Mouse (Mus musculus) kidney, postnatal 4 days (tissue): Measurements from ENCODE around the gene Psrc1.

ENCODE experiments used
- DNase-seq, 2 experiments: peaks; one replicate each; pipeline ENCODE4 v3.0.0; 2021; ENCODE audit warnings: mixed read lengths in 2 of 2

Gene Psrc1

DNA sequence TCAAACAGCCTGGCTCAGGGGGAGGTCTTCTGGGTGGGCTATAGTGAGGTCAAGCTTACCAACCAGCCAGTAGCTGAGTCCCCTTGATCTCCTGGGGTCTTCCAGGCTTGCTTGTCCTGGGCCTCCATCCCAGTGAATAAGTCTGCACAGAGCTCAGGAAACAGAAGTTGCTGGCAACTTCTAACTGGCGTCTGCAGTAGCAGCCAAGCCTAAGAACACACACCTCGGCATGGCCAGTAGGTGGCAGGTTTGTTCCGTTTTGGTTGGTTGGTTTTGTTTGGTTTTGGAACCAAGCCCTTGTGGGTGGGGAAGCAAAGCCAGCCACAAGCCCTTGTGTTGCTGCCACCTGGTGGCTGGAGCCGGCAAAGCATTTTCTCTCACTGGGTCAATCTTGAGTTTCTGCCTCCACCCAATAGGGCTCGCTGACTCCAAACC is 5.5 kb downstream of the Psrc1 start:
- peak; percentile 98 to 99 for DNase-seq

DNA sequence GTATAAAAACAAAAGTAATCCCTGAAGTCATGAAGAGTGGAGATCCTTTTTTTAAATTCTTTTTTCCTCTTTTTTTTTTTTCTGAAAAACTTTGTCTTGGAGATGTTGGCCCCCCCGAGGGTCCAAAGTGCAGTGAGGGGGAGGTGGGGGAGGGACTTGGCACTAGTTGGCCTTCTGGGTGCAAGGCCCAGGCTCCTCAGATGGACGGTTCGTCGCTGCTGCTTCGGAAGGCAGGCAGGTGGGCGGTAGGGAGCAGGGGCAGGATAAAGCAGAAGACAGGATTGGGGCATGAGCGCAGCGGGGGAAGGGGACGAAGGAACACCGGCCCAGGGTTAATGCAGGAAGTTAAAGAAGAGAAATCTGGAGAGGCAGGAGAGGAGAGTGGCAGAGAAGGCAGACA is 8.7 kb downstream of the Psrc1 start:
- DNase-seq, result peak; percentile 76 to 86

- DNase-seq, result no peak
Observed at GRCm38 (mm10) chr3:108392793-108393192, 9.2 kb downstream of the Psrc1 start.

DNA sequence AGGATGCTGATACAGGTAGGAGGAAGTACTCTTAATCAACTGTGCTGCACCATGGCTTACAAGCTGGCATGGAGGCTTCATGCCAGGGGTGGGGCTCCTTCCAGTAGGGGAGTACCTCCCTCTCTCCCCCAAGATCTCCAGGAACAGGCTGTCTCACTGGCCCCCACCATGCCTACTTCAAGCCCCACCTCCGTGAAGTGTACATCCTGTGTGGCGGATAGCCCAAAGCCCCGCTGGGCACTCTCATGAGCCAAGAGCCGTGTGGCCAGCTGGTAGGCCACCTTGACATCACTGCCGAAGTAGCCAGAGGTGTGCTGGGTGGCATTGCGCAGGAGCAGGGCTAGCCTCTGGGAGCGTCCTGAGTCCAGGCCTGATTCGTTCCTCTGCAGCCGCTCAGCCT is 14.6 kb downstream of the Psrc1 start:
- no peak for DNase-seq

DNA sequence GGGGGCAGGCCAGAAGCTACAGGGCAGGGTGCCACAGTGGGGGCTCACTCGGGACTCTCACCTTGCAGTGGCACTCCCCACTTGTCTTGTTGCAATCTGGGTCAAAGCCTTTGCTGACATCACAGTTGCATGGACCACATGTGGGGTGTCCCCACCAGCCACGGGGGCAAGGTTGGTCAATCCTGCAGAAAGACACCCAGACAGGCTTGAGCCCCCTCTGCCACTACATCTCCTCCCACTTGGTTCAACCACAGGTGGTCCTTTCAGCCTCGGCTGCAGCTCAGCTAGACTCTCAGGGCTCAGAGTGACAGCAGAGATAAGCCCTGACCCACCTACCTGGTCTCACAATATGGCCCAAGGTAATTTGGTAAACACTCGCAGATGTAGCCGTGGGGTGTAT is 16.8 kb downstream of the Psrc1 start:
- DNase-seq, result no peak

DNA sequence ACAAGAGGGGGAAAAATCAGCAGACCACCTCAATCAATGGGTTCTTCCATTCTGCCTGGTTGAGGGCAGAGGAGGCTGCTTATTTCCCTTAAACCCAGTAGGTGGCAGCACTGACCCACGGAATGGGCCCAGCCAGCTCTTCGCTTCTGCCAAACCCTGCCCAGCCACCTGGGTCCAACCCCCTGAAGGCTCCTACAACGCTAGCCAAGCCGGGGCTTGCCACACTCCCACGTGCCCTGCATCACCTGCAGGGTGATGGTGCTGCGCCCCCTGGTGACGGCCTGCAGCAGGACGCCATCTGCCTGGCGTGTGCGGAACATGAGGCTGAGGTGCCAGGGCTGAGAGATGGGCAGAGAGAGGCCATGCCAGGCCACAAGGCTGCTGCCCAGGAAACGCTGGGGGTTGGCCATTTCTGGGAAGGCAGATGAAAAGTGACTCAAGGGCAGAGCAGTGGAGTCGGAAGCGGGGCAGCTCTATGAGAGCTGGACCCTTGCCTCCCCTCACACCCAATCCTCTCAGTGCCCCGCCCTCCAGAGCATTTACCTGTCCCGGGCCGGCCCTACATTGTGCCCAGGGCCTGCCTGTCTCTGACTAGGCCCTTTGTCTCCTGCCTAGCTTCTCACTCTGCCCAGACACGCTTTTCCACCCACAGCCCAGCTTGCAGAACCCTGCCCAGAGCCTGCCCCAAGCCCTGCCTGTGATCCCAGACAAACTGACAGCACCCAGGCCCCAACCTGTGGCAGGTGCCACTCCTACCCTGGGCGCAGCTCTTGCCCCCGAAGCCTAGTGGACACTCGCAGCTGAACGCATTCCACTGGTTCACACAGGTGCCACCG is 18.3 kb downstream of the Psrc1 start:
- DNase-seq, result peak; percentile 93 to 95

- DNase-seq, result no peak
Observed at GRCm38 (mm10) chr3:108402528-108402920, 18.9 kb downstream of the Psrc1 start.

DNA sequence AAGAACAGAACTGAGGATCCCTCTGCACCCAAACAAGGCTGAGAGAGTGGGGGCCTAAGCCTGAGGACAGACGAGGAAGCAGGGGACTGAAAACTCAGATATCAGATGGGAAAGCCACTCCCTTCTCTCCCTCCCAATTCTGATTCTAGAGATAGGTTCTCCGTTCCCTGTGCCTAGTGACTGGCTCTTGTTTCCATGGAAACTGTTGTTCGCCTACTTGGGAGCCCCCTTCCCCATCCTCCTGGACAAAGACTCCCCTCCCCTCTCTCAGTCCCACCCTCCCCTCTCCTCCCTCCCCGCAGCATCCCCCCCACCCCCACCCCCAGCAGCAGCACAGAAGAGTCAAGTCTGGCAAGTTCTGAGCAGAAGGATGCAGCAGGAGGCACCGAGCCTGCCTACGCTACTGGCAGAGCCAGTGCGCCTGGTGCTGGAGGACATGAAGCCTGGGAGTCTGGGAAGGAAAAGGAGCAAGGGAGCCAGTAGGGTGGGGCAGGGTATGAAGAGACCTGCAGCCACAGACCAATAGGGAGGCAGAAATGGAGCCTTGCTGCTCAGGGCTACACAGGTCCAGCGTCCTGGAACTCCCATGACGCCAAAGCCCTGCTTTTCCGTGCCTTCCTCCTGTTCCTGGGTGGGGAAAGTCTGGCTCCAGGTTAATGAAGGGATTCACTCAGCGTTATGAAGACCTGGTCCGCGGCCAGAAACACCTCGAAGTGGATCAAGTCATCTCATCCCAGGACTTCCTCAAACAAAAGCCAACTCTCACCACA is 22.1 kb downstream of the Psrc1 start:
- no peak for DNase-seq

DNA sequence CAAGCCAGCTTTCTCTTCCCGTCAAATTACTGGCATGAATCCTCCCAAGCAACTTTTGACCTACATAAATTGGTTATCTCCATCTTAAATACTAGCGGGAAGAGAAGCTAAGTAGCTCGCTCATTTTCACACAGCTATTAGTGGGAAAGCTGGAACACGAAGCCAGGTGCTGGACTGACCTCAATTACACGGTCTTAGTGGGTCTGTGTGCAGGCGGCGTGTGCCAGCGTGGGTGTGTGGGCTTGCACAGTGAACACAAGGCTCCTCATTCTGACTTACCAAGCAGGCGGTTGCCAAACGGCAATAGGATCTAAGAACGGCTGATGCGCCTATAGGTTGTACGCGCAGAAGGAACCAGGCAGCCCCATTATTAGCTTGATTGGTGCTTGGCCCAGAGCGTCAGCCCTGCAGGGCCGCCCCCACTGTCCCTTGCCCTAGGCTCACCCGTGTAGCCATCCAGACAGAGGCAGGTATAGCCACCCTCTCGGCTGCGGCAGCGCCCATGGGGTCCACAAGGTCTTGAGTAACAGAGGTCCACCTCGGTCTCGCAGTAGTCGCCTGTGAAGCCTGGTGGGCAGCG is 22.8 kb downstream of the Psrc1 start:
- no peak for DNase-seq

DNA sequence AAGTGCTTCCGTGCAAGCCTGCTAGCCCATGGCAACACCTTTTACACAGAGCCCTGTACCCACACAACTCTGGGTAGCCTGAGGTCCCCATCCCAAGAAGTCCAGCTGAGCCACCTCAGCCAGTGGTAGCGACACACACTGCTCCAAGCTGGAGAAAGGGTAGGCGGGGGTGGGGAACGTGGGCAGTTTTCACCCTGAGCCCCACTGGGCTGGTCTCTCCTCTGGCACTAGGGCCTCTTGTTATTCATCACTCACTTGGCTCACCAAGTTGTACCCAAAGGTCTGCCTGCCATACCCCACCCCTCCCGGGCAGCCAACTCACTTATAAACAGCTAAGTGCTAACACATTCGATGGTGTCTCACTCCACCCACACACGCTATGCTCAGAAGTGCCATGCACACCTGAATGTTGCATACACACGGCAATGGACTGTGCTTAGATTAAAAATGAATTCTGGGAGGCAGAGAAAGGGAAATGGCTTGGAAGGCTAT is 24.9 kb downstream of the Psrc1 start:
- no peak for DNase-seq

GRCm38 (mm10) chr3:108409656-108410358 is 26.2 kb downstream of the Psrc1 start:
- DNase-seq, result peak in 1 of 2 experiments; percentile 37

GRCm38 (mm10) chr3:108410359-108410714 is 26.7 kb downstream of the Psrc1 start:
- DNase-seq, result no peak

DNA sequence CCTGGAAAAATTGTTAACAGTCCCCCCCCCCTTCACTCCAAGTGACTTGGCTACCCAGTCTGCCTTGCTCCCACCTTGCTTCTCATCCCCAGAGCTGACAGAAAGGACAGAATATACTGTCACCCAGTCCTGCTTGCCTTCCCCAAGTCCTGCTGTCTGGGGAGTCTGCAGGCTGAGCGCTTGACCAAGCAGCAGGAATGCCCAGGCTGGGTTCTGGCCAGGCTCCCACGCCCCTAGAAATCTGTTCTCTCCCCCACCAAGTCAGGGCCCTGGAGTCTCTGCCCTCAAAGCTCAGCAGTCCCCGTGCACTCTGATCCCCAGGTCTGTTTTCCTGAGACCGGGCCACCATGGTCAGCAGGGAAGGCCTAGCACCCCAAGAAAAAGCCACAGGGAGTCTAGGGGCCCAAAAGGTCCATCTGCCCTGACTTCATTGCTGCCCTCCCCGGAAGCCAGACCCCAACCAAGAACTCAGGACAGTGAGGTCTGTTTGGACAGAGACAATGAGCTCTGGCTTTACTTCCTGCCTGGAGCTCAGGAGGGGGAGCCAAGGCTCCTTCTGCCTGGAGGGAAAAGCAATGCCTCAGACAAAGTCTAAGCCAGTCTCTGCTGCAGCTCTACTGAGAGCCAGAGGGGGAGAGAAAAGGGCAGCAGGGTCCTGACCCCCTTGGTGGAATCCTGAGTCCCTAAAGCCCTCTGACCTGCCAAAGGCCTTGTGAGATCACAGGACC is 27.6 kb downstream of the Psrc1 start:
- DNase-seq, result peak; percentile 75 to 86

GRCm38 (mm10) chr3:108411754-108412121 is 28.1 kb downstream of the Psrc1 start:
- DNase-seq, result peak; percentile 80 to 88

GRCm38 (mm10) chr3:108413634-108414360 is 30.2 kb downstream of the Psrc1 start:
- no peak for DNase-seq

GRCm38 (mm10) chr3:108414857-108415830 is 31.5 kb downstream of the Psrc1 start, which contains the start of gene Celsr2:
Gene Celsr2, minus strand, starts transcription at chr3:108415552.
- DNase-seq, result peak; percentile 54 to 74

GRCm38 (mm10) chr3:108415831-108416223 is 32.2 kb downstream of the Psrc1 start:
- peak; percentile 86 to 92 for DNase-seq

DNA sequence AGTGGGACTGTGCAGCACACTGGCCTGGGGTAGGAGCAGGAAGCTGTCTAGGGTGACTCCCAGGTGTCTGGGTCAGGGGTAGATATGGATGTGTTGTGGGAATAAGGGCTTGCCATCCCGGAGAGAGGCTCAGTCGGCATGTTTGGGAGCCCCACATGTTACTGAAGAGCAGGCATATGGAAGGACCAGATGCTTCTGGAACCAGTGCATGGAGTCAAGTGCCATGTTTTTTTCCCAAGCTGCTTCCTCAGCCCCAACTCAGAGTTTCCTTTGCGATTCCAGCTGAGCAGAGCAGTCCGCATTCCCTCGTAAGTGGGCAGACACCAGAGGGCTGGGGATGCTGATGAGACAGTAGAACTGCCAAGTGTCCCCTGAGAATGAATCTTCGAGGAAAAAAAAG is 39.4 kb downstream of the Psrc1 start:
- DNase-seq, result no peak

DNA sequence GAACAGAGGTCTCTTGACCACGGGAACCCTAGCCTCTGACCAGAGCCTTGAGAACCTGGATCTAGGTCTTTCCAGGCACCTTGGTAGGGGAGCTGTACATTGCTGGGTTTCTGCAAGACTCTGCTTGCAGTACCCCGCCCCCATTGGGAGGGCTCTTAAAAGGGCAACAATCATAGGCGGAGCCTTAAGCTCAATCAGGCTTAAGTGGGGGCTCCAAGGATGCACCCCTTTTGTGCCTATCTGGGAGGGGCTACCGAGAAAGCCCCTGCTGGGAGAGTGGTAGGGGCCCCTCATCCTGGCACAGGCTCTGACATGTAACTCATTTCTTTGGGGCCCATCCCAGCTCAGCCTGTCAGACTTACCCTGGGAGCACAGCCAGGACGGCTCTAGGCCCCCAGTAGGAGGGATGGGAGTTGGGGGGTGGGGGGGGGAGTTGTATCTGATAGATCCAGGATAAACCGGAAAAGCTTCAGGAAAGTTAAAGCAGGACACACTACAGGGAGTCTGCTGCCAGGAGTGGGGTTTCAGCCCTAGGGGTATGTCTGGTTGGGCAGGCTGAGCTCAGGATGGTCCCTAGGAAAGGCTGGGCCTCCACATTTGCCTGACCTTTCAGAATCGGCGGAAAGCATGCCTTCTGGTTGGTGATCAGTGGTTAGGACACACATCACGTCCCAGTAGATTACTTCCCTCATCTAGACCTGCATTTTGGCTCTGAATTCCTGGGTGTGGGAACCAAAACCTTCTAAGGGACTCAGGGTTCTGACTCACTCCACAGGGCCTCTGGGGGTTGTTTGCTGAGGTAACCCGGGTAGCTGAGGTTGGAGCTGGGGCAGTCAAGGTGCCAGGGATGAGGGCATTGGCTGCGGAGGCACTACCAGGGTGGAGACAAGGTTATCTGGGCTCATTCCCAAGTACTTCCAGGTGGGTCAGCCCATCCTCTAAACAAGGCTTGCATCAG is 40.5 kb downstream of the Psrc1 start:
- DNase-seq, result peak; percentile 68 to 76
